Mouse (Mus musculus): ENCODE measurements around the gene Srgap3.

The Srgap3 gene

GRCm38 (mm10) chr6:112946895-112947436 is at the start of gene Srgap3:
Srgap3 (minus strand) TSS chr6:112947266.
- in situ Hi-C loops (cut with MboI, MseI) = loop anchor here in 1 of 2 experiments (5.0 kb wide), 1 partner anchor 80 kb away; no protein-coding TSS in a partner anchor

DNA sequence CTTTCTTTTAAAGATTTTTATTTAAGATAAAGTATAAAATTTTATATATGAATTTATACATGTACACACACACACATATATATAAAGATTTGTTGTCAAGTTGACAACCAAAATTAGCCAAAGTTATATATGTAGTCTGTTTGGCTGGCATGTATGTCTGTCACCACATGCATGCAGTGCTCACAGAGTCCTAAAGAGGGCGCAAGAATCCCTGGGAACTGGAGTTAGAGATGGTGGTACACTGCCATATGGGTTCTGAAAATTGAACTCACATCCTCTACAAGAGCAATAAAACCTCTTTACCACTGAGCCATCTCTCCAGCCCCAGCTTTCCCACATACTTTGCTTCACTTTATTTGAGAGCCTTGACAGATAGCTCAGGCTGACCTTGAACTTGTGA is 48.6 kb upstream of the Srgap3 start:
- in situ Hi-C loops (cut with MboI, MseI) = no loop called here

GRCm38 (mm10) chr6:112990119-112990518 is 43.1 kb upstream of the Srgap3 start:
- in situ Hi-C loops (cut with MboI, MseI) = no loop called here

GRCm38 (mm10) chr6:112985362-112986314 is 38.6 kb upstream of the Srgap3 start:
- in situ Hi-C loops (cut with MboI, MseI) = no loop called here

- in situ Hi-C loops (cut with MboI, MseI) = no loop called here
Observed at GRCm38 (mm10) chr6:112982241-112982640, 35.2 kb upstream of the Srgap3 start.

DNA sequence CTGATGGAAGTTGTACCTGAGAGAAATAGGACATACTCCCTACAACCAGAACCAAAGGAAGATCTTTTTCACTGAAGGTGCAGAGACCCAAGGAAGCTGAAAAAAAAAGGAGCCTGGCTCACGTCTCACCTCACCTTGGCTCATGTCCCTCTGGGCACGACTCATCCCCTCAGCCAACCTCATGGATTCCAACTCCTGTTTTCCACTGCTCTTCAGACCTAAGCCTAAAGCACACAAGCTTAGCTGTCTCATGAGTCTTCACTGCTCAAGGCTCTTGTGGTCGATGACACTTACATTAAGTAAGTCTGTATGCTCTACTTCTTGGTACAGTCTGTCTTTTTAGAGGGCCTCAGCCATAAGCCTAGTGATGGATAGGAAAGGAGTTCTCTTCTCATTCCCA is 31.9 kb upstream of the Srgap3 start:
- in situ Hi-C loops (cut with MboI, MseI) = no loop called here

- in situ Hi-C loops (cut with MboI, MseI) = no loop called here
Observed at GRCm38 (mm10) chr6:112977246-112977645, 30.2 kb upstream of the Srgap3 start.

DNA sequence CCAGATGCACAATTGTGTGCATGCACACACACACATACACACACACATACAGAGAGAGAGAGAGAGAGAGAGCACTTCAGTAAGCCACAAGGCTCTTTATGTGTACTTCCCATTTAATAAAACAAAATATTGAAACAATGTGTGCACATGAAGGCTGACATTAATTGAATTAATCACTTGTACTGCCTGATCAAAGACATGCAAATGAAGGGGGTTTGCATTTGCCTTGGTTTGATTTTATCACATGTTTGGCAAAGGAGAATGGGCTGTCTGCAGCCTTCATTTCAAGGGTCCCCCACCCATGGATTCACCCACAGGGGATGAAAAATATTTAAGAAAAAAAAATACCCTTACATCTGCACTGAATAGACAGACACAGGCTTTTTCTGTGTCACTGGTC is 29.5 kb upstream of the Srgap3 start:
- in situ Hi-C loops (cut with MboI, MseI) = no loop called here

DNA sequence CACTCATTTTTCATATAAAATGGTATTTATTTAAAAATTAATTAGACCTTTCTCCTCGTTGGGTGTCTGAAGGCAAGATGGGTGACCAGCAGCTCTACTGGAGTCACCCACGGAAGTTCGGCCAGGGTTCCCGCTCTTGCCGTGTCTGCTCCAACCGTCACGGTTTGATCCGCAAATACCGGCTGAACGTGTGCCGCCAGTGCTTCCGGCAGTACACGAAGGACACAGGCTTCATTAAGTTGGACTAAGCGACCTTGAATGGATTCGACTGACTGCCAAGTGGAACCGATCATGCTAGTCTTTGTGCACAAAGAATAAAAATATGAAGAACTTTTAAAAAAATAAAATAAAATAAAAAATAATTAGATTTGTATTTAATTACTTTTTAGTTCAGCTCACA is 29.1 kb upstream of the Srgap3 start:
- in situ Hi-C loops (cut with MboI, MseI) = no loop called here

DNA sequence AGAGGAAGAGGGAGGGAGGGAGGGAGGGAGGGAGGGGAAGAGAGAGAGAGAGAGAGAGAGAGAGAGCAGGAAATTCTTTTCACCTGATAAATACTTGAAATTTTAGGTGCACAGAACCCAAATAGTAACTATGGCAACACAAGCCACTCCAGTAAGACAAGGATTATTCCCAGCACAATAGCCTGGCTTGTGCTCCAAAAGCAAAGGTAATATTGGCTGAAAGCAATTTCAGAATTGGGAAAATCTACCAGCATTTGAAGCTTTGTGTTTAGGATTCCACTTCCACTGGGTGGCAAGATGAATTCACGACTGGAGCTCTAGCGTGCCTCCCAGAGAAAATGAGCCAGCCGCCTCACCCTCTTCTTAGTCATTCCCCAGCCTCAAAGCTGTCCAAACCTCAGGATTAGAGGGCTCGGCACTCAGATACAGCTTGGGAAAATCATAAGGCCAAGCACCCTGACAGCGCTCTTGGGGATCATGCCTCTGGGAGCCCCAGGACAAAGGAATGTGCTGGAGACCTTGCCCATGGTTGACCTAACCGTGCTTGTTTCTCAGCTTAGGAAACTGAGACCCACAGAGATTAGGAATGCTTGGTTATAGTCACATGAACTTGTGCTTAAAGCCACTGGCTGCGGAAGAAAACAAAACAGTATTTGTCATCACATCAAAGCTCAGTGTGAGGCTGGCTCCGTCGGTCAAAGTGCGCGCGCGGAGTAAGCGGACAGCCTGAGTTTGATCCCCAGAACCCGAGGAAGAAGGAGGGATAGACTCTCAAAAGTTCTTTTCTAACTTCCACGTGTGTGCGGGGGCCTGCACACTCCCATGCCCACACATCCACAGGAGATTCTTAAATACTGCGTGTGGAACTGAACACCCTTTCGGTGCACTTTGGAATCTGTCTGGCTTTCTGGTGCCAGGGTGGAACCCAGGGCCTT is 27.0 kb upstream of the Srgap3 start:
- in situ Hi-C loops (cut with MboI, MseI) = no loop called here

- in situ Hi-C loops (cut with MboI, MseI) = no loop called here
Observed at GRCm38 (mm10) chr6:112972858-112973631, 26.0 kb upstream of the Srgap3 start.

DNA sequence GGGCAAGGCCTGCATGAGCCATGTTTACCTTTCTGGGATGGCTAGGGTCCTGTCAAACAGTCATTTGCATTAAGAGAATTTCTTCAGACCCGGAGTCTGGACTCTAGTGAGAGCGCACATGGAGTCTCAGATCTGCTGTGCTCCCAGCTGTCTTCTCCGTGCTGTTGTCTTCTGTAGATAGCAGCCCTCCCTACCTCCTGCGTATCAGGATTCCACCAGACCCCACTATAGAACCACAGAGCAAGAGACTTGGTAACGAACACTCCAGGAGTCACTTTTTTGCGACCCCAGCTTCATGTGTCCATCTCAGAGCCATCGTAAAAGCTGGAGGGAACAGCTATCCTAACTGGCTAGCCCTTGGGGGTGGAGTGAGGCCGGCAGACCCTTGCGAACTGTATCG is 25.1 kb upstream of the Srgap3 start:
- in situ Hi-C loops (cut with MboI, MseI) = no loop called here

- in situ Hi-C loops (cut with MboI, MseI) = no loop called here
Observed at GRCm38 (mm10) chr6:112971116-112971768, 24.2 kb upstream of the Srgap3 start.

GRCm38 (mm10) chr6:112967359-112967758 is 20.3 kb upstream of the Srgap3 start:
- in situ Hi-C loops (cut with MboI, MseI) = no loop called here

- in situ Hi-C loops (cut with MboI, MseI) = no loop called here
Observed at GRCm38 (mm10) chr6:112958360-112958759, 11.3 kb upstream of the Srgap3 start.

GRCm38 (mm10) chr6:112957583-112958280 is 10.7 kb upstream of the Srgap3 start:
- in situ Hi-C loops (cut with MboI, MseI) = no loop called here

GRCm38 (mm10) chr6:112955773-112956172 is 8.7 kb upstream of the Srgap3 start:
- in situ Hi-C loops (cut with MboI, MseI) = no loop called here

DNA sequence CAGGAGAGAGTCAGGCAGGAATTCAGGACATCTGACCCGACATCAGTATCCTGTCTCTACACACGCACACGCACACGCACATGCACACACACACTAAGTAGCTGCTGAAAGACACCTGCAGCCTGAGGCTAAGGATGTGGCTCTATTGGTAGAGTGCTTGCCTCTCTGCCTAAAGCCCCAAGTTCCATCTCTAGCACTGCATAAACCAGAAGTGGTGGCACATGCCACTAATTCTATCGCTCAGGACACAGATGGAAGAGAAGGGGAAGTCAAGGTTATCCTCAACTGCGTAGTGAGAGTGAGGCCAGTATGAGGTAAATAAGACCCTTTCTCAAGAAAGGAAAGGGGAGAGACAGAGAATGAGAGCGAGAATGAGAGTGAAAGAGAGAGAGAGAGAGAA is 6.8 kb upstream of the Srgap3 start:
- in situ Hi-C loops (cut with MboI, MseI) = no loop called here

GRCm38 (mm10) chr6:112951254-112951653 is 4.2 kb upstream of the Srgap3 start:
- in situ Hi-C loops (cut with MboI, MseI) = no loop called here

Data from T-helper 17 cell (primary cell).